Mouse (Mus musculus) forebrain, embryonic 14.5 days (tissue): ENCODE measurements at regions not wholly inside any gene's neighbourhood (a gene's known extent, or its start where the extent isn't known, plus 50 kb on each side); places are given as distances from the start of the nearest gene placed in this dataset.

ENCODE experiments used
- ATAC-seq: fragments of 200-750 bp; cut with Nextera tagmentation; 2 replicates; pipeline ENCODE4 v1.8.0; 2017; ENCODE audit warnings: mild to moderate bottlenecking, moderate library complexity
- DNase-seq: peaks from one replicate; pipeline ENCODE4 v3.0.0-alpha.2; 2015; ENCODE audit warnings: low spot score
- H3K27ac ChIP-seq: fragments of 300-500 bp; sonication (generic); 2 replicates; pipeline ENCODE4 v1.5.1; 2014; ENCODE audit warnings: low read depth, mild to moderate bottlenecking, control low read depth, low read length, moderate library complexity
- H3K27me3 ChIP-seq: fragments of 300-500 bp; sonication (generic); replicated peaks from 2 replicates; pipeline ENCODE4 v1.6.1; 2014; ENCODE audit warnings: low read length, control low read depth, mixed read lengths; ENCODE audit not compliant: control insufficient read depth, insufficient read depth
- H3K36me3 ChIP-seq: fragments of 300-500 bp; sonication (generic); 2 replicates; pipeline ENCODE4 v1.6.1; 2014; ENCODE audit warnings: low read length, control low read depth; ENCODE audit not compliant: control insufficient read depth, insufficient read depth
- H3K4me1 ChIP-seq: fragments of 300-500 bp; sonication (generic); 2 replicates; pipeline ENCODE4 v1.6.1; 2014; ENCODE audit warnings: antibody characterized with exemption, low read length, control low read depth; ENCODE audit not compliant: control insufficient read depth, insufficient read depth
- H3K4me2 ChIP-seq: fragments of 300-500 bp; sonication (generic); 2 replicates; pipeline ENCODE4 v1.6.1; 2014; ENCODE audit warnings: mild to moderate bottlenecking, control low read depth, low read length
- H3K4me3 ChIP-seq: fragments of 300-500 bp; sonication (generic); 2 replicates; pipeline ENCODE4 v1.5.1; 2014; ENCODE audit warnings: low read depth, low read length, control low read depth
- H3K9ac ChIP-seq: fragments of 300-500 bp; sonication (generic); 2 replicates; pipeline ENCODE4 v1.6.1; 2014; ENCODE audit warnings: mild to moderate bottlenecking, low read length, control low read depth, moderate library complexity
- H3K9me3 ChIP-seq: fragments of 300-500 bp; sonication (generic); replicated peaks from 2 replicates; pipeline ENCODE4 v1.6.1; 2016; ENCODE audit warnings: low read length, control low read depth, mixed read lengths; ENCODE audit not compliant: control insufficient read depth
- WGBS: fragments of 180-500 bp; shearing (Covaris S2); extraction: QIAGEN DNeasy Blood & Tissue Kit; methylation state at CpG from one replicate; pipeline ENCODE4 v1.1.7; 2014; 5-methylcytosine and 5-hydroxymethylcytosine counted together

DNA sequence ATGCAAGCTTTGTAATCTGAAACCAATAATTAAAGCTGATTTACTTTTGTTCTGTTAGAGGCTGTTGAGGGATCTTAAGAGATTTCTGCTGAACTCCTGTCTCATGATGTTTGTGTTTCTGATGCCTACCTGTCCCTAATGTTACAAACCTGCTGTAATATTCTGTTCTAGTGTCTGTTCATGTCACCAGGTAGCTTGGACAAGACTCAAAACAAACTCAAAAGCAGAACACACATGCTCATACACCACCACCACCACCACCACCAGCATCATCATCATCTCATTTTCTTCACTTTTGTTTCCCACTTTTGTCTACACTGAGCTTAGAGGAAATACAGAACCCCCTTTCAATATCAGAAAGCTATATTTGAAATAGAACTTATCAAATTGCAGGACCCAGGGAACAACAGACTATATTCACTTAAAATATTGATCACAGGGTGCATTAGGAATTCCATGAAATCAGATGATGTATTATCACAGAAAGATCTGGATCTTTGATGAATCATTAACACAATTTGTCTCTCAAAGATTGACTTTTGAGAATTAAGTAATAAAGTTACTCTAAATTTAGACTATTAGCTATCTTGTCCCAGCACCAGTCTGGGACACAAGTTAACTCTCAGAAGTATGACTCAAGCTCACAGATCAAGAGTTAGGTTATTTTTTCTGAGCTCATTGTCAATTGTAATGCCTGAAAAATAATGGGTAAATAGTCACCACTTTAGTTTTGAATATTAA, 521.0 kb downstream of the 1190002N15Rik start:
- H3K27me3 ChIP-seq: no peaks in the 10 kb centered on the region
- no peaks in the 10 kb centered on the region for H3K4me1 ChIP-seq
- DNase-seq (no peak), ATAC-seq (no peak)
- no peaks in the 10 kb centered on the region for H3K9me3 ChIP-seq
- H3K27ac ChIP-seq: no peak overlapping the region
- no peaks in the 10 kb centered on the region for H3K36me3 ChIP-seq
- no peak overlapping the region for H3K4me3 ChIP-seq
- H3K9ac ChIP-seq: no peak overlapping the region
- H3K4me2 ChIP-seq: no peak overlapping the region

- ATAC-seq: no peak
- peak; percentile 30 for DNase-seq
- Histone ChIP-seq H3K9me3 (no peaks in the 10 kb centered on the region), H3K9ac (no peak overlapping the region), H3K36me3 (no peaks in the 10 kb centered on the region), H3K27ac (no peak overlapping the region), H3K4me3 (no peak overlapping the region), H3K4me2 (no peak overlapping the region), H3K4me1 (no peaks in the 10 kb centered on the region), H3K27me3 (no peaks in the 10 kb centered on the region)
- 77% methylated on average over 3 of the region's 3 CpGs for WGBS
Observed at GRCm38 (mm10) chr9:93992216-93992615, 545.7 kb downstream of the 1190002N15Rik start.

DNA sequence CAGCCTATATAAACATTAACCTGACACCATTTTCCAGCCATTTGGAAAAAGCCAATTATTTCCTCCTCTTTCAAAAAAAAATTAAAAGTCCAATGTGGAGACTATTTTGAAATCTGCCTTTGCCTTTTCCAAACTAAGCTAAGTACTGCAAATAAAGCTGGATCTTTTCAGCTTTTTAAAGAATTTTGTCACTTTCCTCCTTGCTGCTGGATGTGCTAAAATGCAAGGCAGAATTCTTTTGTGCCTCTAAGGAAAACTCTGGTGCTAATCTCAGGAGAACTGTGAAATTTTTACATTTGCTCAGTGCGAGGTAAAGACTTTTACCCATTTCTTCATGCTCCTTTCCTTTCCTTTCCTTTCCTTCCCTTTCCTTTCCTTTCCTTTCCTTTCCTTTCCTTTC, 546.7 kb downstream of the 1190002N15Rik start:
- Histone ChIP-seq H3K9me3 (no peaks in the 10 kb centered on the region), H3K27me3 (no peaks in the 10 kb centered on the region), H3K4me3 (no peak overlapping the region), H3K27ac (no peak overlapping the region), H3K4me2 (no peak overlapping the region), H3K36me3 (no peaks in the 10 kb centered on the region), H3K9ac (no peak overlapping the region), H3K4me1 (no peaks in the 10 kb centered on the region)
- DNase-seq: no peak
- ATAC-seq: no peak
- WGBS: 77% methylated on average over 1 of the region's 1 CpGs

DNA sequence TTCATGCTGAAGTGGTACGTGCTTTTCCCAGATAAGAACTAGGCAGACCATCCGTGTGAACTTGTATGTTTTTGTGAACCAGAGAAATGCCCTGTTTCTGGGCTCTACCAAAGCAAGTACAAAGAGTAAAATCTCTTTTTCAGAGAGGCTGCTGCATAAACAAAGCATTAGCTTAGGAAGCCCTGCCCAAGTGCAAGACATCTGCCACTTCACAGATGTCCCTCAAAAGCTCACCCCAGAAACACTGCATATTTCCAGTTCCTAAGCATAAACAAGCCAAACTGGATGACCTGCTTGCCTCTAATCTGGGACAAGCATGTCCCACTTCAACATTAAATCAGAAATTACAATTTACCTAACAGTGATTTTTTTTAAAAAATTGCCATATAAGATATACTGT, 556.7 kb downstream of the 1190002N15Rik start:
- no peaks in the 10 kb centered on the region for H3K27me3 ChIP-seq
- H3K4me2 ChIP-seq: no peak overlapping the region
- H3K9ac ChIP-seq: no peak overlapping the region
- no peak overlapping the region for H3K27ac ChIP-seq
- no peaks in the 10 kb centered on the region for H3K36me3 ChIP-seq
- peaks cover 3% of the 10 kb centered on the region; the same call in 1 of the 2 replicates for H3K4me1 ChIP-seq
- peak; percentile 34 for DNase-seq
- no peak overlapping the region for H3K4me3 ChIP-seq
- no peaks in the 10 kb centered on the region for H3K9me3 ChIP-seq
- ATAC-seq: no peak
- WGBS: 76% methylated on average over 2 of the region's 2 CpGs

DNA sequence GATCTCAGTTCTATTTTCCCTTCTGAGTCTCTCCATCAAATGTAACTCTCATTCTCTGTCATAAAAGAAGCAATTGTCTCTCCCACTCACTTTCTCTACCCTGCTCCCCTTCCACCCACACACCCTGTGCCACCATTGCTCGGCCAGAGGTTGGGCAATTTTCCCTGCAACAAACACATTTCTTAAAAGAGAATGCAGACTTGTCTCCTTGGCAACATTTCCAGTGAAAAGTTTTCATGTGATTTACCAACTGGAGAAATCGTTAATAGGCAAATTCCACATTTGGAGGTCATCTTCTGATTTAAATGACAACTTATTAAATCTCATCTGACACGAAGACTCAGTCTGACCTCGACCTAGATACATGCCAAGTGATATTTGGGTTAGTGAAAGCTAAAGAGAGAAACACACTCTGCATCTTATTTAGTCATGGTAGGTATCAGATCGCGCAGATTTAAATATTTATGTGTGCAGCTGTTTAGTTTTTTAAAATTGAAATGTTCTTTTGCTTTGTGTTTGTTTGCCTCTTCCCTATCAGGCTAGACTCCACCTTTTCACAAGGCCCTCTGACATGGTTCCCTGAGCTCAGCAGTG, 568.1 kb downstream of the 1190002N15Rik start:
- H3K4me3 ChIP-seq: no peak overlapping the region
- H3K27ac ChIP-seq: no peak overlapping the region
- no peak for ATAC-seq
- DNase-seq: no peak
- no peak overlapping the region for H3K4me2 ChIP-seq
- H3K9me3 ChIP-seq: no peaks in the 10 kb centered on the region
- H3K4me1 ChIP-seq: no peaks in the 10 kb centered on the region
- H3K27me3 ChIP-seq: no peaks in the 10 kb centered on the region
- 73% methylated on average over 6 of the region's 6 CpGs for WGBS
- H3K9ac ChIP-seq: no peak overlapping the region
- H3K36me3 ChIP-seq: no peaks in the 10 kb centered on the region

- Histone ChIP-seq H3K27me3 (no peaks in the 10 kb centered on the region), H3K4me2 (no peak overlapping the region), H3K9me3 (no peaks in the 10 kb centered on the region), H3K9ac (no peak overlapping the region), H3K4me1 (no peaks in the 10 kb centered on the region), H3K27ac (no peak overlapping the region), H3K4me3 (no peak overlapping the region), H3K36me3 (no peaks in the 10 kb centered on the region)
- DNase-seq: peak; percentile 16
- WGBS: 74% methylated on average over 5 of the region's 5 CpGs
- 0 out of 2 replicates have a peak, but pooled peaks have one; percentile 29 for ATAC-seq
Observed at GRCm38 (mm10) chr9:93969118-93969517, 568.8 kb downstream of the 1190002N15Rik start.

DNA sequence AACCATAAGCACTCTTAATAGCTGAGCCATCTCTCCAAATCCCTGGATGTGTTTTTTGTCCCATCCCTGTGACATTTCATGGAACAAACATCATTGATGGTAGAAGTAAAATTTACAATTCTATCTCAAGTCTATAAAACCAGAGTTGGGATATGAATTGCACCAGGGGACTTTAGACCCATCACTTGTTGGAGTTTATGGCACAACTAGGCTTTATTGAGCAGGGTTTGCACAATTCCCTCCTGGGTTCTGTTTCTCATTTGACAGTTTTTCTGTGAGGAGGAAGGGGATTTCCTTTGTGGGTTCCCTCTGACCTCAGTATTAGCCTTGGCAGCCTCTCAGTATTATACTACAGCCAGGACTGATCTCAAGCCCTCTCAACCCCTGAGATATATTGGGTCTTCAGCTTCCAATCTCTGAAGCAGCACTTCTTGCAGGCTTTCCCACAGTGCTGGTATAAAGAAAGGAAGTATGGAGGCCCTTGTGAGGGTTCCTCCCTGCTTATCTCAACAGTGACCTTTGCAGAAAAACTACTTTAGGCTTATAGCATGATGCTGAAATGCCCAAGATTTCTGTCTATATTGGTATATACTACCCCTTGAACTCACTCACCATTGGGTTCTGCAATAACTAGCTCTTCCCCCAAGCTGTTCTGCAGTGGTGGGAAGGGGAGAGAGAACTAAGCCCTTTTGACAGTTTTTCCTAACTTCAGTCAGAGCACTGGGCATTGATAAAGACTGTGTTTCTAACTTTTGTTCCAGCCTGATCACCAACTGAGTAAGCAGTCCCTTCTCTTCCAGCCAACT, 582.4 kb downstream of the 1190002N15Rik start:
- no peaks in the 10 kb centered on the region for H3K27me3 ChIP-seq
- no peak overlapping the region for H3K9ac ChIP-seq
- no peak overlapping the region for H3K27ac ChIP-seq
- H3K4me2 ChIP-seq: no peak overlapping the region
- ATAC-seq (no peak), DNase-seq (no peak)
- H3K9me3 ChIP-seq: no peaks in the 10 kb centered on the region
- H3K4me1 ChIP-seq: no peaks in the 10 kb centered on the region
- H3K36me3 ChIP-seq: no peaks in the 10 kb centered on the region
- no peak overlapping the region for H3K4me3 ChIP-seq

DNA sequence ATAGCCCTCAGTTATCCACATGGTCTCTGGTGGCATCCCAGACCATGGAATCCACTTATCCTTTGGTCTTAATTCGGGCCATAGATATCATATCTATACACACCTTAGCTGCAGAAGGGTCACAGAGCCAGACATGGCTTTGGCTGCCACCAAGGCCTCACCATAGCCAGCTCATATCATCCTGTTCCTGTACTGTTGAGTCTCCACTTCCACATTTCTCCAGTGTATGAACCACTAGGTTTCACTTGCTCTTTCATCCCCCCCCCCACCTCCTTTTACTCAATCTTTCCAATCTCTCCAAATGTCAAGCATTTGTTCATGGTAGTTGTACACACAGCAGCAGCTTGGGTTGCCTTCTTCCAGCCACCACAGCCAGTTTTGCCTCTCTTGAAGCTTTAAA, 589.2 kb downstream of the 1190002N15Rik start:
- Histone ChIP-seq H3K9me3 (no peaks in the 10 kb centered on the region), H3K27ac (no peak overlapping the region), H3K9ac (no peak overlapping the region), H3K36me3 (no peaks in the 10 kb centered on the region), H3K4me3 (no peak overlapping the region), H3K4me1 (no peaks in the 10 kb centered on the region), H3K27me3 (no peaks in the 10 kb centered on the region), H3K4me2 (no peak overlapping the region)
- DNase-seq (no peak), ATAC-seq (no peak)
- 100% methylated on average over 1 of the region's 1 CpGs for WGBS

DNA sequence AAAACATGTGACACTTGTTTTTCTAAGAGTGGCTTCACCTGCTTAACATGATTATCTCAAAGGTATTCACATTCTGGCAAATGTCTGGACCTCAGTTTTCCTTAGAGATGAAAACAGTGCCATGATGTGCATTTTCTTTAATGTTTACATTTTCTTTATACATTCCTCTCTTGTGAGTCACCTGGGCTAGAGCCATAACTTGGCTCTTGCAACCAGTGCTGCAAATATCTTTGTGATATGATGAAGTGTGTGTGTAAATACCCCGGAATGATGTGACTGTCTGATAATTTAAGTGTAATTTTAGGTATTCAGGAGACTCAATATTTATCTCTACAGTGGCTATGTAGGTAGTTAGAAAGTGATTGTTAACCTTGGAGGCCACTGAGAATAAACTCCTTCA, 590.8 kb downstream of the 1190002N15Rik start:
- H3K36me3 ChIP-seq: no peaks in the 10 kb centered on the region
- H3K9ac ChIP-seq: no peak overlapping the region
- WGBS: 93% methylated on average over 1 of the region's 1 CpGs
- no peak for DNase-seq
- H3K4me3 ChIP-seq: no peak overlapping the region
- H3K4me2 ChIP-seq: no peak overlapping the region
- no peaks in the 10 kb centered on the region for H3K27me3 ChIP-seq
- H3K9me3 ChIP-seq: no peaks in the 10 kb centered on the region
- no peaks in the 10 kb centered on the region for H3K4me1 ChIP-seq
- H3K27ac ChIP-seq: no peak overlapping the region
- ATAC-seq: no peak
